18 mouse cellular contexts compared by ENCODE assay signal in the genomic region with DNA sequence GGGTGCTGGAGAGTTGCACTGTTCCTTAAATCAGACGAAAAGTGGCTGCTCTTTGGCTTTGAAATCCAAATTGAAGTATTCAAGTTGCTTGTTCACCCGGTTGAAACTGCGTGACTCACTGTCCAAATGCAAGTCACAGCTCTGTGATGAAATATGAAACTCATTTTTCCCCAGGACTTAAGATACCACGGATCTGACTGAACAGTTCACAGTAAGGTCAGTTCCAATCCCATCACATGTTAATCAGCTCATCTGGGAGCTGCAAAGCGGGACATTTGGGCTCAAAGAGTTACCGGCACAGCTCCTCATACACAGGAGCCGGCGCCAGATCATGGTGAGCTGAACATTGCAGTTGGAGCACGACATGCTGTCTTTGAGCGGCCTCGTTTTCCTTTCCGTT. TPM values are rescaled to one million over a fixed set of nuclear protein-coding genes. Genes with fewer than 3 reads are reported as not detected.
A peak's percentile ranks its signal among the peaks of the same experiment; 100 is the strongest.
DNase-seq lines count a peak whose midpoint lies in the region; ATAC-seq and TF ChIP-seq lines count a peak whose summit lies in the region.
"Had no signal": no experiment of that assay in that cellular context is flagged by ENCODE, and none has a peak within 500 bp of the region (broad histone marks: within the 10 kb centered on the region; RNA-seq: fewer than 3 reads in every experiment).

No protein-coding gene starts in this region.

- H3K4me3 ChIP-seq in embryonic facial prominence, embryonic 14.5 days (ENCODE audit: low read depth, low read length): no peak overlapping the region
- H3K4me3 ChIP-seq in embryonic facial prominence, embryonic 10.5 days: no peak overlapping the region
- H3K4me3 ChIP-seq in midbrain, embryonic 11.5 days (ENCODE audit: low read depth, low read length): no peak overlapping the region
- no peak overlapping the region for H3K4me3 ChIP-seq in midbrain, embryonic 16.5 days (ENCODE audit: low read depth, low read length)
- H3K4me3 ChIP-seq in stomach, postnatal 0 days (ENCODE audit: low read depth, low read length): no peak overlapping the region
- no peak overlapping the region for H3K4me3 ChIP-seq in kidney, embryonic 15.5 days (replicated peaks)
- H3K4me3 ChIP-seq: embryonic facial prominence, embryonic 13.5 days; forebrain, embryonic 13.5 days; heart, adult 2 months; hindbrain, embryonic 15.5 days; liver, embryonic 12.5 days; neural tube, embryonic 13.5 days had no signal

- no peak overlapping the region for H3K9ac ChIP-seq in embryonic facial prominence, embryonic 14.5 days (ENCODE audit: low read depth, low read length)
- no peak overlapping the region for H3K9ac ChIP-seq in midbrain, embryonic 11.5 days (ENCODE audit: low read length)
- H3K9ac ChIP-seq in midbrain, embryonic 16.5 days (ENCODE audit: low read depth, low read length): no peak overlapping the region
- H3K9ac ChIP-seq in stomach, postnatal 0 days (ENCODE audit: low read length): no peak overlapping the region
- H3K9ac ChIP-seq in kidney, embryonic 15.5 days: no peak overlapping the region
- H3K9ac ChIP-seq: embryonic facial prominence, embryonic 13.5 days; forebrain, embryonic 13.5 days; hindbrain, embryonic 15.5 days; liver, embryonic 12.5 days; neural tube, embryonic 13.5 days had no signal

- H3K27ac ChIP-seq in embryonic facial prominence, embryonic 14.5 days (replicated peaks; ENCODE audit: low read depth, low read length): no peak overlapping the region
- H3K27ac ChIP-seq in embryonic facial prominence, embryonic 10.5 days (replicated peaks): no peak overlapping the region
- no peak overlapping the region for H3K27ac ChIP-seq in midbrain, embryonic 11.5 days (ENCODE audit: low read depth, low read length)
- no peak overlapping the region for H3K27ac ChIP-seq in midbrain, embryonic 16.5 days (ENCODE audit: low read length)
- no peak overlapping the region for H3K27ac ChIP-seq in stomach, postnatal 0 days (replicated peaks)
- H3K27ac ChIP-seq in kidney, embryonic 15.5 days: no peak overlapping the region
- H3K27ac ChIP-seq: embryonic facial prominence, embryonic 13.5 days; forebrain, embryonic 13.5 days; heart, adult 2 months; hindbrain, embryonic 15.5 days; liver, embryonic 12.5 days; neural tube, embryonic 13.5 days had no signal

- no peak for TF ChIP-seq EP300 in stomach, postnatal 0 days (optimal IDR thresholded peaks at IDR 0.05)

- no peak for TF ChIP-seq CTCF in stomach, postnatal 0 days (IDR thresholded peaks at IDR 0.05; ENCODE audit: low read depth)

- H3K9me3 ChIP-seq in embryonic facial prominence, embryonic 14.5 days (ENCODE audit: control insufficient read depth, low read length): no peaks in the 10 kb centered on the region
- H3K9me3 ChIP-seq in embryonic facial prominence, embryonic 10.5 days: no peaks in the 10 kb centered on the region
- H3K9me3 ChIP-seq in midbrain, embryonic 11.5 days (ENCODE audit: control insufficient read depth, low read length): no peaks in the 10 kb centered on the region
- no peaks in the 10 kb centered on the region for H3K9me3 ChIP-seq in midbrain, embryonic 16.5 days (replicated peaks; ENCODE audit: control insufficient read depth, low read length, poor library complexity, severe bottlenecking)
- H3K9me3 ChIP-seq in stomach, postnatal 0 days (ENCODE audit: control insufficient read depth, low read length): no peaks in the 10 kb centered on the region
- H3K9me3 ChIP-seq in kidney, embryonic 15.5 days (replicated peaks): no peaks in the 10 kb centered on the region
- H3K9me3 ChIP-seq: embryonic facial prominence, embryonic 13.5 days; forebrain, embryonic 13.5 days; G1E; hindbrain, embryonic 15.5 days; liver, embryonic 12.5 days; neural tube, embryonic 13.5 days had no signal

- no peaks in the 10 kb centered on the region for H3K27me3 ChIP-seq in embryonic facial prominence, embryonic 14.5 days (replicated peaks; ENCODE audit: control insufficient read depth, insufficient read depth, low read length)
- H3K27me3 ChIP-seq in embryonic facial prominence, embryonic 10.5 days (replicated peaks; ENCODE audit: low read depth, poor library complexity, severe bottlenecking): no peaks in the 10 kb centered on the region
- H3K27me3 ChIP-seq in midbrain, embryonic 11.5 days (ENCODE audit: control insufficient read depth, insufficient read depth, low read length): no peaks in the 10 kb centered on the region
- no peaks in the 10 kb centered on the region for H3K27me3 ChIP-seq in midbrain, embryonic 16.5 days (ENCODE audit: control insufficient read depth, insufficient read depth, low read depth, low read length)
- no peaks in the 10 kb centered on the region for H3K27me3 ChIP-seq in stomach, postnatal 0 days (ENCODE audit: control insufficient read depth, insufficient read depth, low read length)
- H3K27me3 ChIP-seq in kidney, embryonic 15.5 days: no peaks in the 10 kb centered on the region
- H3K27me3 ChIP-seq: embryonic facial prominence, embryonic 13.5 days; forebrain, embryonic 13.5 days; hindbrain, embryonic 15.5 days; liver, embryonic 12.5 days; neural tube, embryonic 13.5 days had no signal

- no peaks in the 10 kb centered on the region for H3K36me3 ChIP-seq in embryonic facial prominence, embryonic 14.5 days (ENCODE audit: control insufficient read depth, insufficient read depth, low read length)
- H3K36me3 ChIP-seq in embryonic facial prominence, embryonic 10.5 days (replicated peaks): no peaks in the 10 kb centered on the region
- no peaks in the 10 kb centered on the region for H3K36me3 ChIP-seq in midbrain, embryonic 11.5 days (ENCODE audit: control insufficient read depth, insufficient read depth, low read length)
- no peaks in the 10 kb centered on the region for H3K36me3 ChIP-seq in midbrain, embryonic 16.5 days (ENCODE audit: control insufficient read depth, insufficient read depth, low read length)
- H3K36me3 ChIP-seq in stomach, postnatal 0 days (ENCODE audit: control insufficient read depth, insufficient read depth, low read length): no peaks in the 10 kb centered on the region
- no peaks in the 10 kb centered on the region for H3K36me3 ChIP-seq in kidney, embryonic 15.5 days
- H3K36me3 ChIP-seq: embryonic facial prominence, embryonic 13.5 days; G1E; hindbrain, embryonic 15.5 days; liver, embryonic 12.5 days; neural tube, embryonic 13.5 days had no signal

- no peaks in the 10 kb centered on the region for H3K4me1 ChIP-seq in embryonic facial prominence, embryonic 14.5 days (ENCODE audit: control insufficient read depth, insufficient read depth, low read length)
- peaks cover 3% of the 10 kb centered on the region; the same call in 1 of the 2 replicates for H3K4me1 ChIP-seq in embryonic facial prominence, embryonic 10.5 days
- H3K4me1 ChIP-seq in midbrain, embryonic 11.5 days (ENCODE audit: control insufficient read depth, insufficient read depth, low read length): no peaks in the 10 kb centered on the region
- H3K4me1 ChIP-seq in midbrain, embryonic 16.5 days (ENCODE audit: control insufficient read depth, insufficient read depth, low read length): no peaks in the 10 kb centered on the region
- no peaks in the 10 kb centered on the region for H3K4me1 ChIP-seq in stomach, postnatal 0 days (replicated peaks; ENCODE audit: control insufficient read depth, insufficient read depth)
- H3K4me1 ChIP-seq in kidney, embryonic 15.5 days: no peaks in the 10 kb centered on the region
- H3K4me1 ChIP-seq: forebrain, embryonic 13.5 days; hindbrain, embryonic 15.5 days; liver, embryonic 12.5 days; neural tube, embryonic 13.5 days had no signal

- H3K4me2 ChIP-seq in embryonic facial prominence, embryonic 14.5 days (ENCODE audit: low read depth, low read length): no peak overlapping the region
- no peak overlapping the region for H3K4me2 ChIP-seq in midbrain, embryonic 11.5 days
- H3K4me2 ChIP-seq in midbrain, embryonic 16.5 days (ENCODE audit: low read length): no peak overlapping the region
- no peak overlapping the region for H3K4me2 ChIP-seq in stomach, postnatal 0 days (replicated peaks; ENCODE audit: low read depth)
- no peak overlapping the region for H3K4me2 ChIP-seq in kidney, embryonic 15.5 days
- H3K4me2 ChIP-seq: embryonic facial prominence, embryonic 13.5 days; forebrain, embryonic 13.5 days; hindbrain, embryonic 15.5 days; liver, embryonic 12.5 days; neural tube, embryonic 13.5 days had no signal

- ATAC-seq in embryonic facial prominence, embryonic 14.5 days (ENCODE audit: low read depth): no peak
- ATAC-seq in midbrain, embryonic 11.5 days (ENCODE audit: low FRiP score): no peak
- ATAC-seq in midbrain, embryonic 16.5 days: no peak
- 0 out of 2 replicates have a peak, but pooled peaks have one; percentile 21 for ATAC-seq in stomach, postnatal 0 days (ENCODE audit: low FRiP score, low TSS enrichment)
- no peak for ATAC-seq in kidney, embryonic 15.5 days (replicated peaks; ENCODE audit: low FRiP score)
- ATAC-seq: forebrain, embryonic 13.5 days; intestine, postnatal 0 days; liver, embryonic 12.5 days had no signal

- DNase-seq in embryonic facial prominence, embryonic 14.5 days (ENCODE audit: low spot score): peak; percentile 45
- no peak for DNase-seq in embryonic facial prominence, embryonic 10.5 days (ENCODE audit: low spot score)
- DNase-seq in midbrain, embryonic 11.5 days (ENCODE audit: low spot score, missing footprints): peak; percentile 67
- DNase-seq in fibroblast of lung, adult 2 months (ENCODE audit: low read depth): peak; percentile 69
- DNase-seq in stomach, postnatal 0 days (ENCODE audit: low spot score): no peak
- no peak for DNase-seq in c-Kit-positive CD71-positive TER-119-positive erythroid progenitor cells, embryonic 14.5 days (ENCODE audit: low spot score)
- DNase-seq: cerebellum, postnatal 25 days; heart, adult 2 months; kidney, postnatal 14 days had no signal

- WGBS in embryonic facial prominence, embryonic 14.5 days: 68% methylated on average over 12 of the region's 12 CpGs
- 87% methylated on average over 12 of the region's 12 CpGs for WGBS in embryonic facial prominence, embryonic 10.5 days
- 86% methylated on average over 12 of the region's 12 CpGs for WGBS in midbrain, embryonic 11.5 days
- 85% methylated on average over 12 of the region's 12 CpGs for WGBS in midbrain, embryonic 16.5 days
- WGBS in stomach, postnatal 0 days: 72% methylated on average over 12 of the region's 12 CpGs
- WGBS in kidney, embryonic 15.5 days: 76% methylated on average over 12 of the region's 12 CpGs

RNA-seq across cellular contexts. Expression of a gene that starts 45.6 kb away (rescaled TPM):
- polyA plus RNA-seq in embryonic facial prominence, embryonic 14.5 days (2014; fragmentation: Nextera tagmentation; extraction: Ambion mirVana): 52.4 and 53.4 TPM in 2 replicates
- polyA plus RNA-seq in embryonic facial prominence, embryonic 10.5 days (2016; fragmentation: Nextera tagmentation; extraction: Ambion mirVana): 73.2 and 75.8 TPM in 2 replicates
- polyA plus RNA-seq in midbrain, embryonic 11.5 days (2014; fragmentation: Nextera tagmentation; extraction: Ambion mirVana): 74.7 and 80.6 TPM in 2 replicates
- polyA plus RNA-seq in midbrain, embryonic 16.5 days (2015; fragmentation: Nextera tagmentation; extraction: Ambion mirVana): 8.6 and 10.2 TPM in 2 replicates
- 8.0 and 8.7 TPM in 2 replicates for polyA plus RNA-seq in stomach, postnatal 0 days (2015; fragmentation: Nextera tagmentation; extraction: Ambion mirVana)
- polyA plus RNA-seq in kidney, embryonic 15.5 days (2015; fragmentation: Nextera tagmentation; extraction: Ambion mirVana): 66.4 and 67.8 TPM in 2 replicates
- polyA plus RNA-seq: G1E had no signal

Comparison
In these comparisons a context has a peak if more than half of its experiments do, and no peak if none do; other contexts are left out.
1. DNase-seq: peak in embryonic facial prominence, embryonic 14.5 days (single experiment), midbrain, embryonic 11.5 days (single experiment) and fibroblast of lung, adult 2 months (single experiment); none in embryonic facial prominence, embryonic 10.5 days (single experiment), stomach, postnatal 0 days (single experiment) and c-Kit-positive CD71-positive TER-119-positive erythroid progenitor cells, embryonic 14.5 days (single experiment).